Mouse (Mus musculus) CH12.LX (cell line): Measurements from ENCODE around the gene Nova2.

Experiments used
- CHD2 ChIP-seq: IDR thresholded peaks from 2 replicates; pipeline ENCODE4 v1.6.1; 2011; ENCODE audit warnings: low read length, improper control_type of control experiment
- CTCF ChIP-seq, 2 experiments: IDR thresholded peaks in 1 of 2; conservative IDR thresholded peaks in 1 of 2; 2 replicates each; pipeline ENCODE4 v1.5.1; 2011 to 2012; ENCODE audit warnings: low read depth in 2 of 2, low read length in 2 of 2, improper control_type of control experiment in 1 of 2, inconsistent platforms in 1 of 2, mild to moderate bottlenecking in 1 of 2, moderate library complexity in 1 of 2
- ETS1 ChIP-seq: conservative IDR thresholded peaks from 2 replicates; pipeline ENCODE4 v1.6.1; 2012; ENCODE audit warnings: low read depth, mild to moderate bottlenecking, inconsistent platforms, low read length, improper control_type of control experiment, moderate library complexity
- GABPA ChIP-seq: IDR thresholded peaks from 2 replicates; pipeline ENCODE4 v1.6.1; 2012; ENCODE audit warnings: low read depth, low read length, improper control_type of control experiment, inconsistent platforms; ENCODE audit not compliant: insufficient replicate concordance
- JUN ChIP-seq: IDR thresholded peaks from 2 replicates; pipeline ENCODE4 v1.6.1; 2011; ENCODE audit warnings: low read depth, mild to moderate bottlenecking, low read length, improper control_type of control experiment, moderate library complexity; ENCODE audit not compliant: insufficient read depth
- MAFK ChIP-seq: IDR thresholded peaks from 2 replicates; pipeline ENCODE4 v1.6.1; 2011; ENCODE audit warnings: low read length, improper control_type of control experiment; ENCODE audit not compliant: insufficient replicate concordance
- MAX ChIP-seq: IDR thresholded peaks from 2 replicates; pipeline ENCODE4 v1.6.1; 2011; ENCODE audit warnings: low read length, improper control_type of control experiment
- MAZ ChIP-seq: IDR thresholded peaks from 2 replicates; pipeline ENCODE4 v1.6.1; 2012; ENCODE audit warnings: low read depth, mild to moderate bottlenecking, inconsistent platforms, low read length, improper control_type of control experiment, moderate library complexity
- POLR2A ChIP-seq: IDR thresholded peaks from 2 replicates; pipeline ENCODE4 v1.6.1; 2011; ENCODE audit warnings: low read depth, mild to moderate bottlenecking, improper control_type of control experiment, low read length
- POLR2AphosphoS2 ChIP-seq: IDR thresholded peaks from 2 replicates; pipeline ENCODE4 v1.6.1; 2011; ENCODE audit warnings: low read depth, low read length, improper control_type of control experiment
- USF1 ChIP-seq: IDR thresholded peaks from 2 replicates; pipeline ENCODE4 v1.6.1; 2014; ENCODE audit warnings: low read depth, mild to moderate bottlenecking, inconsistent platforms, low read length, improper control_type of control experiment
- ZC3H11A ChIP-seq: IDR thresholded peaks from 2 replicates; pipeline ENCODE4 v1.6.1; 2012; ENCODE audit warnings: low read depth, mild to moderate bottlenecking, inconsistent platforms, low read length, improper control_type of control experiment
- ZKSCAN1 ChIP-seq: IDR thresholded peaks from 2 replicates; pipeline ENCODE4 v1.6.1; 2012; ENCODE audit warnings: low read depth, inconsistent platforms, low read length, improper control_type of control experiment, borderline replicate concordance
- ZNF384 ChIP-seq: IDR thresholded peaks from 2 replicates; pipeline ENCODE4 v1.6.1; 2012; ENCODE audit warnings: low read depth, low read length, improper control_type of control experiment, inconsistent platforms

DNA sequence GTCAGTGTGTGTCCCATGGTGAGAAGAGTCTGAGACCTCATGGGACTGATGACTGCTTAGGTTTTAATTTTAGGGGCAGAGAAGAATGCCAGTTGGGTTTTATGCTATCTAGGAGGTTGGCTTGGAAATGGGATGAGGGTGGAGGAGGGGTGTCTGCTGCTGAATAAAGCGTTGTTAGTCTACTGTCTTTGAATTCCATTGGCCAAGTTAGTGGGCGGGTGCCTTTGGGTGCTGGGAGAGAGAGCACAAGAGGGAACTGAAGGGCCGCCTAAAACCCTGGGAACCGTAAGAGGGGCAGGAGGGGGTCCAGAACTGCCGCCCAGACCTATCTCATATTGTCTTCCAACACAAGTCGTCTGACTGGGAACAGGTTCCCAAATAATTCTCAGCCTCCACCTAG is 63.1 kb downstream of the Nova2 start:
- TF ChIP-seq USF1, result no peak
- TF ChIP-seq POLR2A, result no peak
- no peak for TF ChIP-seq MAFK
- no peak for TF ChIP-seq CTCF (conservative IDR thresholded peaks at IDR 0.05 in 1 of 2, IDR thresholded peaks at IDR 0.05 in 1 of 2; ENCODE audit: low read depth in 2 of 2, low read length in 2 of 2)
- TF ChIP-seq CHD2, result no peak
- TF ChIP-seq POLR2AphosphoS2, result no peak
- no peak for TF ChIP-seq ZC3H11A
- no peak for TF ChIP-seq JUN
- no peak for TF ChIP-seq ZKSCAN1
- no peak for TF ChIP-seq MAZ
- no peak for TF ChIP-seq ETS1
- no peak for TF ChIP-seq GABPA
- no peak for TF ChIP-seq ZNF384
- no peak for TF ChIP-seq MAX
